Mouse (Mus musculus) urinary bladder, postnatal 36 days (tissue): ENCODE results near the gene Rab3il1.
A peak's percentile ranks its signal among the peaks of the same experiment; 100 is the strongest.

Experiments
- DNase-seq, 2 experiments: peaks; one replicate each; pipeline ENCODE4 v3.0.0; 2022; ENCODE audit warnings: low spot score in 2 of 2, mixed read lengths in 1 of 2

Gene Rab3il1

DNA sequence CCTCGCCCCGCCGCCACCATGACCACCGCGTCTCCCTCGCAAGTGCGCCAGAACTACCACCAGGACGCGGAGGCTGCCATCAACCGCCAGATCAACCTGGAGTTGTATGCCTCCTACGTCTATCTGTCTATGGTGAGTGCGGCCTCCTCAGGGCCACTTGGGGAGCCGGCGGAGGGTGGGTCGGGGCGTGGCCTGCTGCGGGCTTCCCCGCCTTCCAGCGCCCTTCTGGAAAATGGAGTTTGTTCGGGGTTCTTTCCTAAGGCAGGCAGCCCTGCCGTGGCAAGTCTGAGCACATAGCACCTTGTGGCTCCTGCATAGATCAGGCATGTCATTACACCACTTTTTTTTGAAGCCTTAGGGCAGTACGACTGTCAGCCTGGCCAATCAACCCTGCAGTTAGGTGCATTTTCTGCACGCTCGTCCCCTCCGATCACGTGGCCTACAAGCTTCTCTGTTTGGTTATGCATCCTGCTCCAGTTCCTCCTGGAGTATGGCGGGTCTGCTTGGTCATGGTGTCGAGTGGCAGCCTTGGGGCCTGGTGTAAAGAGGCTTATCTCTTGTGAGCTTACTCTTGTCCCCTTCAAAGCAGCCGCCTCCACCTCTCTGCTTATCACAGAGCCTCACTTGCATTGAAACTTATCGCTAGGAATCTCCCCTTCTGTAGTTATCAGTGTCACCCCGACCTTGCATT lies 18.5 kb upstream of the Rab3il1 start:
- peak; percentile 70 to 77 for DNase-seq

DNA sequence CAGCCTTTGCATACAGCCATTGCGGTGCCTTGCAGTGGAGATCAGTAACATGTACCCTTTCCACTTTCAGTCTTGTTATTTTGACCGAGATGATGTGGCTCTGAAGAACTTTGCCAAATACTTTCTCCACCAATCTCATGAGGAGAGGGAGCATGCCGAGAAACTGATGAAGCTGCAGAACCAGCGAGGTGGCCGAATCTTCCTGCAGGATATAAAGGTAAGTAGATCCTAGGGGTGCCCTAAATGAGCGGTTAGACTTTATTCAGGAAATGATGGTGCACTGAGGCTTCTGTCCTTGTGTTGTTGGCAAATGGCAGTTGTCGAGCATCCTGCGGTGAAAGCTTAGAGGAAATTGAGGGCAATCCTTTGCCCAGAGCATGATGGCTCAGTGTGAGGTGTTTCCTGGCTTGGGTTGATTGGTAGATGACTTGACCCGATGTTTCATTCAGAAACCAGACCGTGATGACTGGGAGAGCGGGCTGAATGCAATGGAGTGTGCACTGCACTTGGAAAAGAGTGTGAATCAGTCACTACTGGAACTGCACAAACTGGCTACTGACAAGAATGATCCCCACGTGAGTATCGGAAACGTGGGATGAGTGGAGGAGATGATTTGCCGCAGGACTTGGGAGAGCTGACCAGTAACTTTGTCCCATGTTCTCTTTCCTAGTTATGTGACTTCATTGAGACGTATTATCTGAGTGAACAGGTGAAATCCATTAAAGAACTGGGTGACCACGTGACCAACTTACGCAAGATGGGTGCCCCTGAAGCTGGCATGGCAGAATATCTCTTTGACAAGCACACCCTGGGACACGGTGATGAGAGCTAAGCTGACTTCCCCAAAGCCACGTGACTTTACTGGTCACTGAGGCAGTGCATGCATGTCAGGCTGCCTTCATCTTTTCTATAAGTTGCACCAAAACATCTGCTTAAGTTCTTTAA lies 17.1 kb upstream of the Rab3il1 start:
- DNase-seq = no peak

DNA sequence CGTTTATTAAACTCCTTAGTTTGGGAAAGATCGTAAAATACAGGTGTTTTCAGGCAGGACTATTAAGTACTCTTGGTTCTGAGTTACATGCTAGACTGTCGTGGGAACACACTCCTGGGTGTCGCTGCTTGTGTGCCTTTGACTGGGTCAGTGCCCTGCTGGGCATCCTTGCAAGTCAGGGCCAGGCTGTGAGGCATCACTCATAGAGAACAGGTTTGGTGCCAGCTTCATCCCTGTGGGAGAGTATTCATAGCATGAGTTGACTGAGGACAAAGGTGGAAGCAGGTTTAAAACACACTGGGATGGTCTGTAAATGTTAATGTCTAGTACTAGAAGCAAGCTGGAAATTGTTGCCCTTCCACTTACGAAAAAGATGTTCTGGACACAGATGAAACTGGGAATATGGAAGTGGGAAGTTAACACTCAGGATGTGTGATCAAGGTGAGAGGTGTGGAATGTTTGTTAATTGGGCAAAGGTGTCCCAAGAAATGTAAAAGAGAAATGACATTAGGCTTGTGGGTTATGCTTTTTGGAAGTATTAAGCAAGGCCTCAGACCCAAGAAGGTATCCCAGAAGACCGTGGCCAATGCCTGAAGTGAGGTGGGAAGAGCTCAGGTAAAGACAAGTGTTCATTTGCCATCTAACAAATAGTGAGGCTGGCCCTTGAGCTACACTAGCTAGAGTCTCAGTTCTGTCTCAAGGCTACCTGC lies 16.1 kb upstream of the Rab3il1 start:
- DNase-seq = no peak

DNA sequence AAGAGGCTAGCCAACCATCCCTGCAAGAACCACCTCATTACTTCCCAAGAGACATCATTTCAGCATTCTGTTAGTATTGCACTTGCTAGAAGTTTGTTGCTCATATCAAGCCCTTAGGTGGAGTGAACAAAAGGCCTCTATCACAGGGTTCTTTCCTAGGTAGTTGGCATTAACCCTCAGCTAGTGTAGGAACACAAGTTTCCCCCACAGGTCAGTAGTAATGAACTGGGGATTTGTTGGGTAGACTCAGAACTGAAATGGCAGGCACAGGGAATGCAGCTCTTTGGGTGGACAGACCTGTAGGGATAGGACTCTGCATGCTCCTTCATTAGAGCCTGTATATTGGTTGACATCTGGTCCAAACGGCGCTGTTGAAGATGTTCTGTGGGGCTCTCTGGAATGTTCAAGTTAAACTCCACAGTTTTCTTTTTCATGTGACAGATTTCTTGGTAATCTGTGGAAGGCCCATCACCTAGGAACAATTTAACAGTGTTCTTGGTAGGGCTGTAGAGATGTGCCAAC lies 15.5 kb upstream of the Rab3il1 start:
- DNase-seq = no peak

DNA sequence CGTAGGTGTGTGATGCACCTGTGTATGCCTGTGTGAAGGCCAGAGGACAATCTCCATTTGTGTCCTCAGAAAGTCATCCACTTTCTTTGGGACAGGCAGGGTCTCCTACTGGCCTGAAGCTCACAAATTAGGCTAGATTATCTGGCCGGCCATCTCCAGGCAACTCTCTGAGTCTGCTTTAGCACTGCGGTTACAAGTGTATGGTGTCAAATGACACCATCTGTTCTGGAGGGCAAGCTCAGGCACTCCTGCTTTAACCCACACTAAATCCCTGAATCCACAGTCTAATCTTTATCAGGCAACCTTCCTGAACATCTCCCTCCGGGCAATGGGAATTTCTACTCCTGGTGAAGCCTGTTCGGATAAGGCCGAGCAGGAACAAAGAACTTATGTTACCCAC lies 14.3 kb upstream of the Rab3il1 start:
- no peak for DNase-seq

DNA sequence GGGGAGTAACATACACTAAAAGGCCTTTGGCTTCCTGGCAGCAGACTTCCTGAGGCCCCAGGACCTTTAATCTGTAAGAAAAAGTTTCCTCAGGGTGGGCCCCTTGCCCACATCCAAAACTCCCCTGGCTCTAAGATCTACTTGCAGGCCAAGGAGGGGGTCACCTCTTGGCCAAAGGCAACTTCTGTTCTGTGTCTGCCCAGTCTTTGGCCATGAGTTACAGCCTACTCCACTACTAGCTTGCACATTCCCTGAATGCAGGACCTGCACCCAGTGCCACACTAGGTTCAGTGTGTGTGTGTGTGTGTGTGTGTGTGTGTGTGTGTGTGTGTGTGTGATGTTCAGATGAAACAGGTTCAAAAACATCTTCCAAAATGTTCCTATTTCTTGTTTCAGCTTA lies 13.9 kb upstream of the Rab3il1 start:
- no peak for DNase-seq

DNA sequence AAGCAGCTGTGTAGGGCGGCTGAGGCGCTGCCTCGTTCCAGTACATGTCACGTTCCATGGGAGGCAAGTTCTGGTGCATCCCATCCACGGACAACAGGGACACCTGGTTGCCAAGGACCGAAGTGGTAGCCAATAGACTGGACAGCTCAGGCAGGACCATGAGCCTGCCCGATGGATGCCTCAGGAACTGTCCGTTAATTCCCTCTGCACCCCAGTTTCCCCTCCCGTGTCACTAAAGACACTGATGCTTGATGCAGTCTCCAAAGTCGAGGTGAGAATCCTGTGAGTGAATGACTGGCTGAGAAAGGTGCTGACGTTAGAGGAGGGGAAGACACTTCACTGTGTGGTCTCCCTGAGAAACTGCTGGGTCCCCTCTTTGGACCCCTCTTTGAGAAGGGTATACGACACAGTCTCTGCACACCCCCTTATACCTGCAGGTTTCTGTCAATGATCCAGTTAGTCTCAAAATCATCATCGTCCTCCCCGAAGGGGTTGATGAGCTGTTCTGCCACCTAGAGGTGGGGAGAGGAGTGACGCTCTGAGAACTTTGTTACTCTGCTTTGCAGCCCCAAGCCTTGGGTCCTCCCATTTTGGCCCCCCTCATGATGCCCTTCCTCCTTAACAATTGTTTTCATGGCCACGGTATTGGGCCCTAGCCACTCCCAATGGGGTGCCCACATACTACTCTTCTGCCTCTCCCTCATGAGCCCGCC lies 12.1 kb upstream of the Rab3il1 start:
- no peak for DNase-seq

DNA sequence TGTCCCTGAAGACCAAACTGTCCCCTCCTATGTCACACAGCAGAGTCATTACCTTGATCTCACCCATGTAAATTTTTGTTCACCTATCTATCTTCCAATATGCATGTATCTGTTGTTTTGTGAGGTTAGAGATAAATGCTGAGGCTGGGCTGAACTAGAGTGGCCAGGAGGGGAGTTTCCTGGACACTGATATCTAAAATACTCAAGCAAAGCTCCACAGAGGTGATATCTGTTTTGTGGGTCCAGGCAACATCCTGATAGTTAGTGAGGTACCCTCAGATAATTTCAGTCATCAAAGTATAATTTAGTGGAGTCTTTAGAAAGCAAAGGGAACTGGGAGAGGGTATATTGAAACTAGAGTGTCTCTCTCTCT lies 11.6 kb upstream of the Rab3il1 start:
- DNase-seq = no peak

DNA sequence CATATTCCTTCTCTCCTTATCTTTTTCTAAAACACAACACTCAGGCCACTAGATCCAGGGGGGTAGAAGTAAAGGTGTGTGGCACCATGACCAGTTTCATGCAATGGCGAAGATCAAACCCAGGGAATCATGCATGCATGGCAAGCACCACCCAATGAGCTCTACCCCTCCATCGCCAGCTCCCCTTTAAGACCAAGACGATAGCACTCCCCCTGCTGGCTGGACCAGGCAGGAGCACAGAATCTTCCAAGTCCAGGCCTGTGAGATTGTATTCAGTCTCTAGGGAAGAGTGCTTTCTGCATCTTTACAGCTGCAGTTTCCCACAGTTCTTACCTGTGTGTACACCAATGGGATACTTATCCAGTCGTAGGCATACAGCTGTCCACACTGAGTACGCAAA lies 10.2 kb upstream of the Rab3il1 start:
- DNase-seq = peak; percentile 77 to 80

DNA sequence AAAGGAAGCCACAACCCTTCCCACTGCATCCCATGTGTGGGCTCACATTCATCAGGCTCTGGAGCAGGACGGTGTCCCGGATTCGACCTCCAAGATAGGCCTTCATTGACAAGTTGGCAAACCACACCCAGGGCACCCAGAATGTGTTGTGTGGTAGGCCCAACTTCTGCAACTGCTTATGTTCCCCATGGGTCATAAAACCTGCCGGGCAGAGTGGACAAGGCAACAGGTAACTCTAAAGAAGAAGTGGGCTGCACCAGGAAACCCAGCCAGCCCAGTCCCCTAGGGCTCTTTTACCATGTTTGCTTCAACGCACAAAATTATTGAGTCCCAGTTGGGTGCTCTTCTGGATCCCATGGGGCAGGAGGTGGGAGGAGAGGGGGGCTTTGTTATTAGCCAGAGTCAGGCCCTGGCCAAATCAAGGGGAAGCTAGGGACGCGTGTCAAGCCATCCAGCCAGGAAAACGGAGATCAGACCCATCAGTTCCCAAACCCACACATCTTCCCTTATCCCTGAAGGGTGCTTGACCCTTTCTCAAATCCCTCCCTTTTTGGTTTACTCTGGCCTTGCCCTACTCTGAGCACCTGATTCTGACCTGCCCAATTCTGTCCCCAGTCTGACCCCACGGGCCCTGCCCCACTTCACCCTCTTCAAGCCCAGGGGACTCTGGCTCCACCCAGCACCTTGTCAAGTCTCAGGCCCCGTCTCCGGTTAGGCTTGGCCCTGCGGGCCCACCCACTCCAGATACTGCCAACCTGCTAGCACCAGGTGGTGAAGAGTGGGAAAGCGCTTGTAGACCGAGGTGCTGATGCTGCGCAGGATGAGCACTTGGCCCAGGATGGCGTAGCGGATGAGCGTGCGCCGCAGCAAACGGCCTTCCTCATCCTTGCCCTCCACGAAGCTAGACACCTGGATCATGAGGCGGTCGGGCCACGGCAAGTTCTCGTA lies 9.2 kb upstream of the Rab3il1 start:
- DNase-seq = no peak

DNA sequence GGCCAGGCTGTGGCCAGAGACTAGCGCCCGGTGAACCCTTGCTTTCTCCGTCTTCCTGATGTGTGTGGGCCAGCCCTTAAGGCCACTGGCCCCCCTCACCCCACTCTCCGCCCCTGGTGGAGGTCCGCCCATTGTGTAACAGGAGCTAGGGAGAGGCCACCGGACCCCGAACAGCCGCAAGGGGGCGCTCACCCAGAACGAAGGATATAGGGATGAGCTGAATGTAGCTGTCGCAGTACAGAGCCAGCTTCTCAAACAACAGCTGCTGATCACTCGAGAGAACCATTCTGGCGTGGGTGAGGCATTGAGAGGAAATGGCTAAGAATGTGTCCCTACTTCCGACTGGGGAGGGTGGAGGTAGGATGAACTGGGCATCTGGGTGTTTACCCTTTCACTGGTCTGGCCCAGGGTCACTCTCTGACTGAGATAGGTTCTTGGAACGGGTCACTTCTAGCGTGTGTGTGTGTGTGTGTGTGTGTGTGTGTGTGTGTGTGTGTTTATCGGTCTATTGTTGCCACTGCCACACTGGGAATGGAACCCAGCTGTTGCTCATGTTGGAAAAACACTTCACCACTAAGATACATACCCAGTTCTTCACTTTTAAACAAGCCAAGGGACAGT lies 8.3 kb upstream of the Rab3il1 start:
- DNase-seq = peak; percentile 84 to 91

DNA sequence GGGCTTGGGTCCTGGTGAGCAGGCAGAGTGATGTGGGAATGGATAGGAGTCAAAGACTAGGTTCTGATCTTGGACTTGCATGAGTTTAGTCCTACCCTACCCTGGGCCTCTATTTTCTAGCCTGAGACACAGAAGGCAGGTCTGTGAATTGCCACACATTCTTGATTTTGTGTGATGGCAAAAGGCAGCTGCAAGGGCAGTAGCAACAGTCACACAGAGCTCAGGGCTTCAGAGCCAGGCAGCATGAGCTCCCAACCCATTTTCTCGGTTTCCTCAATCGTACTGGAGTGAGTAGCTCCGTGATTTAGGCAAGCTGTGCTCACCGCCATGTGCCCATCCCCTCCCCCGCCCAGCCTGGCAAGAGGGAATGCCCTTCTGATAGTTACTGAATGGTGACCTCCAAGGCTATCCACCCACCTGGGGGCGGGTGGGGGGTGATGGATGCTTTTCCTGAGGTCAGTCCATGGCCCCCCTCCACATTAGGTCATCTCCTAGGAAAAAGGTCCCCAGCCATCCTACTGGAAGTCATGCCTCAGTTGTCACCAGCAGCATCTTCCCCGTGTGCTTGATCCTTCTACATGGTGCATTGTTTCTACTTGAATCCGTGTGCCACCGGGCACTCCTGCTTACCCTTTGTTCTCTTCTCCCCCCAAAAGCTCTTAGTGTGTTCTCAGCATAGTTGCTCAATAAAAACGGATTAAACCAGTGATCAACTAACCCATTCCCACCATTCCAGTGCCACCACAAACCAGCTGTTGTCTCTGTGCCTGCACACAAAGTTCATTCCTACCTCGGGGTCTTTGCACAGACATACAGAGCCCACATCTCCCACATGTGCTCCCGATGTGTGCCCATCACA lies 4.0 kb upstream of the Rab3il1 start:
- no peak for DNase-seq

DNA sequence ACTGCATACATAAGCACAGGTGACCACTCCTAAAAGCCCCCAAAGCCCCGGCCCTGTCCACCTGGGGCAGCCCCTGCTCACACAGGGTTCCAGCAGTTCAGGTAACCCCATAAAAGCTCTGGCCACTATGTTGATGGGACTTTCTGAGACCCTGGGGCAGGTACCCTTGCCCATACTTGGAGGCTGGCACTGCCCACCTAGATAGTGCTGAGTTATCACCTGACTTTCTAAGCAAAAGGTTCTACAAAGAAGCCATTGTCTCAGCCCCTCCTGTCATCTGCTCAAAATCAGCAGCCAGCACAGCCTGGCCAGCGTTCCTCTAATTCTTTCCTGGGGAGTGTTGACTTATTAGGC lies 3.4 kb upstream of the Rab3il1 start:
- DNase-seq = no peak

DNA sequence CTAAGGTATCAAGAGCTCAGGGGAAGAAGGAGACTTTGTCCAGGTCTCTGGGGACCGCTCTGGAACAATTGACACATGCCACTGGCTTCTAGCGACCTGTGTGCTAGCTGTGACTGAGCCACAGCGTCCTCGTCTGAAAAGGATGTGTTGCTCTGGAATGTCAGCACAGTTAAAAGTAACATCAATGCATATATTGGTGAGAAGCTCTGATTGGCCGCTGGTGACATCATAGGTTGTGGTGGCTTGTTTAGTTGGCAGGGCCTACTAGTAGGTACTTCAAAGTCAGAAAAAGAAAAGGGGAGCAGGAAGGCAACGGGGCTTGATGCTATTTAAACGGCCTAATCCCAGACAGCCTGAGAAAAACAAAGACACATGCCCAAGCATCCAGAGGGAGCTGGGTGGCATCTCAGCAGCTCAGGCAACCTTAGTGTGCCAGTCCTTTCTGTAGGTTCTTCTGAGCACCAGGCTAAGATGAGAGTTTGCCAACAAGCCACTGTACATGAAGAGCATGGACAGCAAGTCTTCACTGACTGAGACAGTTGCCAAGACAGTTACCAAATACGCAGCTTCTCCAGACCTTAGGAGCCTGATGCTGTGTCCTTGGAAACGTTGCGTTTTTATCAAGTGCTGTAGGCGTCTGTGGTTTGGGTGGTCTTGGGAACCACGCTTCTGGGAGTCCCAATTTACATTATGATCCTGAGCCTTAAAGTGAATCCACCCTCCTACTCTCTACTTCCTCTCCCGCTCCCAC lies 2.6 kb upstream of the Rab3il1 start:
- no peak for DNase-seq

DNA sequence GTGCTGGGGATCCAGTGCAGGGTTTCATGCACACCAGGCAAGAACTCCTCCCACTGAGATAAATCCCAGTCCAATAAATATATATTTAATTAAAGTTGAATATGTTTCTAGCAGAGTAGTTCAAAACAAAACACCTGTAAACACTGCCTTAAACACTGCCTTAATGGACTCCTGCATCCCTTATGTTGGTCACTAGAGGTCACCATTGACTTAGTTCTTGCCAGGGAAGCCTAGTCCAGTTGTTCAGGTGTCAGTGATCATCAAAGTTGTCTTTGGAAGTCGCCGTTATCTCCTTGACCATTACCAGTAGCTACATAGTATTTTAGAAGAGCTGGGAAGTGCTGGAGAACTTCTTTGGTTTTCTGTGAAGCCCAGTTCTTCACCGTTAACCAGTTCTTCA lies 1.1 kb upstream of the Rab3il1 start:
- DNase-seq = no peak

DNA sequence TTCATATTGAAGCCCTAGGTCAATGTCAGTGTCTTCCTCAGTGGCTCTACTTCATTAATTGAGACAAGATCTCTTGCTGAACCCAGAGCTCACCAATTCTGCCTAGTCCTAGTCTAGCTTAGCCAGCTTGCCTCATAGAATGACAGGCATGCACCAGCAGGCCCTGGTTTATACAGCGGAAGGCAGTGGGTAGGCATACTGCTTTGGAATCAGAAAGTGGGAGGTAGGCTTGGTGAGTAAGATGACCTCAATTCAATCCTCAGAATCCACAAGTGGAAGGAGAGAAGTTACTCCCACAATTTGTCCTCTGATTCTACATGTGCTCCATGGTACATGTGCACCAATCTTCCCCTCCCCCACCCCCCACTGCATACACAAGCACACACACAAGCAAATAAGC lies 2.2 kb downstream of the Rab3il1 start:
- no peak for DNase-seq

DNA sequence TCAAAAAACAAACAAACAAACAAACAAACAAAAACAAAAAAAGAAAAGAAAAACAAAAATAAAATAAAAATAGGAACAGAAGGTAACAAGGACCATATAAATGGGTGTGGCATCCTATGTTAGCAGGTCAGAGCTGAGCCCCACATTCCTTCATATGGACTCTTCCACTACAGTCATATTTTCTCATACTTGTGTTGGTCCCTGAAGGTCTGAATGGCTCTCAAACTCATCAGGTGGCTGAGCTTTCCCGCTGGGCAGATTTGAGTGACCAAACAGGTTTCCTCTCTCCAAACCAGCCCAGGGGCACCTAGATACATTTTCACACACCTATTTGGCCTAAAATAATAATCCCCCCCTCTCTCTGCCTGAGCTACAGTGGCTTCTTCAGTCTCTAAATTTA lies 9.9 kb downstream of the Rab3il1 start:
- DNase-seq = no peak

DNA sequence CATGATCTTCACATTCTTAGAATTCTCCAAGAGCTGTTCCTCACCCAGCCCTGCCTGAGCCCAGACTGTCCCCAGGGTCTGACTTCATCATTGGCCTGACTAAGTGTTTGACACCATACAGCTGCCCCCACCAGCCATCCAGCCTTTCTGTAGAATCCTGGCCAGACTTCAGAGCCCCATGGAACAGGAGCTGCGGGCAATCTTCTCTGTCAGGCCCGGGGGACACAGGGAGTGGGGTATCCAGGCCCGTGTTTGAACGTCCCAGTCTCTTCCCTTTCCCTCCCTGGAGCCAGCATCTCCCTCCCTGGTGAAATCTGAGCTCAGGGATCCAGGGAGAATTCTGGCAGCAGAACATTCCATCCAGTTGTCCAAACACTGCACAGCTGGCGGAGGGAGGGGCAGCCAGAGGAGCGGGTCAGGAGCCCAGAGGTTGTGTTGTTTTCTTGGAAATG lies 11.4 kb downstream of the Rab3il1 start:
- DNase-seq = peak in 1 of 2 experiments; percentile 59
